19 mouse cellular contexts compared by ENCODE assay signal in the genomic region with DNA sequence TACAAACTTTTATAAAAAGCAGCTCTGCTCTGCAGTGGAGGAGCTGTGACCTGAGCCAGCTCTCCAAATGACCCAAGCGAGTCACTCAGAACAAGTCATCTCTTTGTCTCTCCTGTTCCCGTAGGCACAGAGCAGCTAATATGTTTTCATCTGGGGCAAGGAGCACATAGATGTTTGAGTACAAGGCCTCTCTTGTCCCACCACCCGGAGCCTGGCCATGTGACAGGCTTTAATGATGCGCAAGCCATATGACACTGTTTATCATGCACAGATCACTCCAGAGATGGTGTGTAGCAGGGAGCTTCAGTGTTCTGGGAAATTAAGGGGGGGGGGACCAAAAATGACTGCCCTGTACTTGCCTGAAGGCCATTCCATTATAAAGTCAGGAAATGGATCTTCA.
A peak's percentile ranks its signal among the peaks of the same experiment; 100 is the strongest.
DNase-seq lines count a peak whose midpoint lies in the region; ATAC-seq lines count a peak whose summit lies in the region.
"Had no signal": no experiment of that assay in that cellular context is flagged by ENCODE, and none has a peak within 500 bp of the region (broad histone marks: within the 10 kb centered on the region; RNA-seq: fewer than 3 reads in every experiment).

No protein-coding gene starts in this region.

- H3K9me3 ChIP-seq in neural tube, embryonic 11.5 days (ENCODE audit: control insufficient read depth, low read length) = no peaks in the 10 kb centered on the region
- no peaks in the 10 kb centered on the region for H3K9me3 ChIP-seq in hindbrain, embryonic 12.5 days (replicated peaks)
- H3K9me3 ChIP-seq in neural tube, embryonic 14.5 days (ENCODE audit: control insufficient read depth, low read length) = no peaks in the 10 kb centered on the region
- H3K9me3 ChIP-seq: forebrain, embryonic 12.5 days; heart, embryonic 12.5 days; kidney, embryonic 15.5 days; limb, embryonic 12.5 days had no signal

- peak; percentile 60 for DNase-seq in neural tube, embryonic 11.5 days (ENCODE audit: low spot score)
- DNase-seq in neural tube, embryonic 10.5 days (ENCODE audit: extremely low spot score, low spot score) = no peak
- DNase-seq in embryo, embryonic 11 days = peak; percentile 54
- no peak for DNase-seq in layer of hippocampus, adult 9-10 months (ENCODE audit: low spot score)
- no peak for DNase-seq in left cerebral cortex, postnatal 25 days (ENCODE audit: low spot score in 2 of 2)
- DNase-seq in cerebellum, postnatal 25 days = no peak
- DNase-seq: cerebellum, adult 11 months; cerebellum, postnatal 36 days; lung, postnatal 10 days; right cerebral cortex, postnatal 25 days had no signal

- H3K36me3 ChIP-seq in neural tube, embryonic 11.5 days (ENCODE audit: control insufficient read depth, insufficient read depth, low read length) = no peaks in the 10 kb centered on the region
- H3K36me3 ChIP-seq in hindbrain, embryonic 12.5 days = no peaks in the 10 kb centered on the region
- no peaks in the 10 kb centered on the region for H3K36me3 ChIP-seq in neural tube, embryonic 14.5 days (ENCODE audit: control insufficient read depth, insufficient read depth, low read length)
- H3K36me3 ChIP-seq: forebrain, embryonic 12.5 days; heart, embryonic 12.5 days; kidney, embryonic 15.5 days had no signal

- H3K4me2 ChIP-seq in neural tube, embryonic 11.5 days (ENCODE audit: low read depth) = no peak overlapping the region
- H3K4me2 ChIP-seq in hindbrain, embryonic 12.5 days (replicated peaks) = no peak overlapping the region
- H3K4me2 ChIP-seq in neural tube, embryonic 14.5 days (ENCODE audit: low read depth, low read length) = no peak overlapping the region
- H3K4me2 ChIP-seq: forebrain, embryonic 12.5 days; heart, embryonic 12.5 days; kidney, embryonic 15.5 days; limb, embryonic 12.5 days had no signal

- no peaks in the 10 kb centered on the region for H3K27me3 ChIP-seq in neural tube, embryonic 11.5 days (ENCODE audit: control insufficient read depth, insufficient read depth, low read length)
- H3K27me3 ChIP-seq in hindbrain, embryonic 12.5 days = no peaks in the 10 kb centered on the region
- no peaks in the 10 kb centered on the region for H3K27me3 ChIP-seq in neural tube, embryonic 14.5 days (ENCODE audit: control insufficient read depth, insufficient read depth, low read length)
- H3K27me3 ChIP-seq: heart, embryonic 12.5 days; kidney, embryonic 15.5 days; limb, embryonic 12.5 days had no signal

- no peak overlapping the region for H3K27ac ChIP-seq in neural tube, embryonic 11.5 days (ENCODE audit: low read depth, low read length)
- H3K27ac ChIP-seq in hindbrain, embryonic 12.5 days = peak overlapping the region; percentile 55
- no peak overlapping the region for H3K27ac ChIP-seq in neural tube, embryonic 14.5 days (ENCODE audit: low read depth, low read length)
- H3K27ac ChIP-seq: forebrain, embryonic 12.5 days; kidney, embryonic 15.5 days; layer of hippocampus, adult 2 months; left cerebral cortex, adult 2 months; limb, embryonic 12.5 days; liver, embryonic 14.5 days had no signal

- no peak; the same call in 1 of the 2 replicates for ATAC-seq in neural tube, embryonic 11.5 days (ENCODE audit: insufficient read depth, low FRiP score, low TSS enrichment)
- ATAC-seq in hindbrain, embryonic 12.5 days (ENCODE audit: low FRiP score) = peak; percentile 49; the same call in 1 of the 2 replicates
- ATAC-seq in neural tube, embryonic 14.5 days (ENCODE audit: low read depth) = peak; percentile 73; the same call in 1 of the 2 replicates

- intact Hi-C loops in left cerebral cortex, postnatal 25 days (cut with DNase I) = no loop called here

- H3K4me1 ChIP-seq in neural tube, embryonic 11.5 days (ENCODE audit: control insufficient read depth, insufficient read depth, low read length) = peaks cover 11% of the 10 kb centered on the region
- peaks cover 34% of the 10 kb centered on the region for H3K4me1 ChIP-seq in hindbrain, embryonic 12.5 days
- peaks cover 4% of the 10 kb centered on the region; the same call in 1 of the 2 replicates for H3K4me1 ChIP-seq in neural tube, embryonic 14.5 days (ENCODE audit: control insufficient read depth, insufficient read depth, low read length)

- no peak overlapping the region for H3K4me3 ChIP-seq in neural tube, embryonic 11.5 days (ENCODE audit: low read depth, low read length)
- H3K4me3 ChIP-seq in hindbrain, embryonic 12.5 days = no peak overlapping the region
- no peak overlapping the region for H3K4me3 ChIP-seq in neural tube, embryonic 14.5 days (ENCODE audit: low read depth, low read length)
- H3K4me3 ChIP-seq: forebrain, embryonic 12.5 days; heart, embryonic 12.5 days; kidney, embryonic 15.5 days; layer of hippocampus, adult 2 months; left cerebral cortex, adult 2 months; limb, embryonic 12.5 days had no signal

- no peak overlapping the region for H3K9ac ChIP-seq in neural tube, embryonic 11.5 days (ENCODE audit: low read length)
- H3K9ac ChIP-seq in hindbrain, embryonic 12.5 days = no peak overlapping the region
- no peak overlapping the region for H3K9ac ChIP-seq in neural tube, embryonic 14.5 days (replicated peaks; ENCODE audit: low read depth, low read length)
- H3K9ac ChIP-seq: forebrain, embryonic 12.5 days; heart, embryonic 12.5 days; kidney, embryonic 15.5 days; limb, embryonic 12.5 days; liver, embryonic 14.5 days had no signal

- WGBS in neural tube, embryonic 11.5 days = 42% methylated on average over 4 of the region's 4 CpGs
- WGBS in hindbrain, embryonic 12.5 days = 25% methylated on average over 4 of the region's 4 CpGs
- WGBS in neural tube, embryonic 14.5 days = 24% methylated on average over 4 of the region's 4 CpGs

Comparison
In these comparisons a context has a peak if more than half of its experiments do, and no peak if none do; other contexts are left out.
1. DNase-seq: peak in neural tube, embryonic 11.5 days (single experiment) and embryo, embryonic 11 days (single experiment); none in neural tube, embryonic 10.5 days (single experiment), layer of hippocampus, adult 9-10 months (single experiment), left cerebral cortex, postnatal 25 days (0 of 2) and cerebellum, postnatal 25 days (0 of 2).